In the genomic region with DNA sequence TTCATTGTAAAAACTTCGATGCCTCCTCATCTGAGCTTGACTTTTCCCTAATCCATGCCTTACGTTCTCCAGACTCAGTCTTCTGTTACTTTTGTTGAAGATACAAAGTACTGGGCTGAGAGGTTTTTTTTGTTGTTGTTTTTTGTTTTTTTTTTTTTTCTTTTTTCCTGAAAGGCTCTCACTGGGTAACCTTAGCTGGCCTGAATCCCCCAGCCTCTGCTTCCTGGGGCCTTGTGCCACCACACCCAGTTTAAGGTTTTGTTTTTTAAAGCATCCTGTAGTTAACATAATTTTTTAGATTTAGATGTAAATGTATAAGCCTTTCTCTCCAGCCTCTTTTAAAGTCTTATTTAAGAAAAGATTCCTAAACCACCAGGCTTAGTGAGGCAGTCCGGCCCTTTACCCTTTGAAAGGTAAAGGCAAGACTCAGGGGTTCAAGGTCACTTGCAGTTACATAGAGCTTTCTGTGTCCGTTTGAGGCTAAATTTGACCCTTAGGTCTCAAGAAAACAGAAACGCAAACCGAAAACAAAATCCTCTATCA, we compare ENCODE assay signal across 11 mouse cellular contexts. TPM values are rescaled to one million over a fixed set of nuclear protein-coding genes. Genes with fewer than 3 reads are reported as not detected.
A peak's percentile ranks its signal among the peaks of the same experiment; 100 is the strongest.
DNase-seq lines count a peak whose midpoint lies in the region; ATAC-seq and TF ChIP-seq lines count a peak whose summit lies in the region.
"Had no signal": no experiment of that assay in that cellular context is flagged by ENCODE, and none has a peak within 500 bp of the region (broad histone marks: within the 10 kb centered on the region; RNA-seq: fewer than 3 reads in every experiment).

No protein-coding gene starts in this region.

- H3K27ac ChIP-seq in heart, embryonic 15.5 days: peak overlapping the region; percentile 52; the same call in 1 of the 2 replicates
- H3K27ac ChIP-seq in liver, postnatal 0 days (ENCODE audit: low read depth): no peak overlapping the region
- H3K27ac ChIP-seq in liver, embryonic 11.5 days (ENCODE audit: low read depth, low read length): no peak overlapping the region
- no peak overlapping the region for H3K27ac ChIP-seq in embryonic facial prominence, embryonic 13.5 days
- H3K27ac ChIP-seq in neural tube, embryonic 15.5 days (replicated peaks): 0 out of 2 replicates have a peak overlapping the region, but pooled peaks have one; percentile 18
- H3K27ac ChIP-seq: liver, embryonic 15.5 days had no signal

- TF ChIP-seq EP300 in liver, postnatal 0 days (IDR thresholded peaks at IDR 0.05; ENCODE audit: low read depth): no peak

- H3K9me3 ChIP-seq in heart, embryonic 15.5 days (replicated peaks): no peaks in the 10 kb centered on the region
- no peaks in the 10 kb centered on the region for H3K9me3 ChIP-seq in liver, postnatal 0 days (ENCODE audit: low read length)
- no peaks in the 10 kb centered on the region for H3K9me3 ChIP-seq in liver, embryonic 11.5 days (ENCODE audit: control insufficient read depth, low read length)
- H3K9me3 ChIP-seq in embryonic facial prominence, embryonic 13.5 days: no peaks in the 10 kb centered on the region
- no peaks in the 10 kb centered on the region for H3K9me3 ChIP-seq in neural tube, embryonic 15.5 days (replicated peaks)
- H3K9me3 ChIP-seq: heart, embryonic 12.5 days; liver, embryonic 15.5 days had no signal

- WGBS in heart, embryonic 15.5 days: 48% methylated on average over 6 of the region's 6 CpGs
- 55% methylated on average over 6 of the region's 6 CpGs for WGBS in liver, postnatal 0 days (ENCODE audit: insufficient replicate concordance)
- 60% methylated on average over 6 of the region's 6 CpGs for WGBS in liver, embryonic 11.5 days
- WGBS in embryonic facial prominence, embryonic 13.5 days: 41% methylated on average over 6 of the region's 6 CpGs
- WGBS in neural tube, embryonic 15.5 days: 45% methylated on average over 6 of the region's 6 CpGs

- H3K4me2 ChIP-seq in heart, embryonic 15.5 days: no peak overlapping the region
- H3K4me2 ChIP-seq in liver, postnatal 0 days (ENCODE audit: low read depth, low read length): peak overlapping the region; percentile 58; the same call in 1 of the 2 replicates
- no peak overlapping the region for H3K4me2 ChIP-seq in liver, embryonic 11.5 days
- H3K4me2 ChIP-seq in embryonic facial prominence, embryonic 13.5 days: 0 out of 2 replicates have a peak overlapping the region, but pooled peaks have one; percentile 56
- H3K4me2 ChIP-seq in neural tube, embryonic 15.5 days: no peak overlapping the region

- TF ChIP-seq CTCF in liver, postnatal 0 days (IDR thresholded peaks at IDR 0.05; ENCODE audit: low read depth): no peak

- intact Hi-C loops in heart, postnatal 25 days (cut with DNase I): no loop called here

- no peak for DNase-seq in heart, postnatal 25 days (ENCODE audit: low spot score)
- no peak for DNase-seq in liver, postnatal 0 days
- no peak for DNase-seq in liver, embryonic 11.5 days (ENCODE audit: low spot score)
- no peak for DNase-seq in thymus, postnatal 36 days
- DNase-seq: thymus, postnatal 25 days had no signal

- H3K4me1 ChIP-seq in heart, embryonic 15.5 days (replicated peaks): peaks cover 4% of the 10 kb centered on the region; the same call in 1 of the 2 replicates
- peaks cover 3% of the 10 kb centered on the region; the same call in 1 of the 2 replicates for H3K4me1 ChIP-seq in liver, postnatal 0 days (ENCODE audit: insufficient read depth)
- H3K4me1 ChIP-seq in liver, embryonic 11.5 days (replicated peaks; ENCODE audit: control insufficient read depth, insufficient read depth, low read length): no peaks in the 10 kb centered on the region
- H3K4me1 ChIP-seq in embryonic facial prominence, embryonic 13.5 days: peaks cover 6% of the 10 kb centered on the region
- H3K4me1 ChIP-seq in neural tube, embryonic 15.5 days: 0 out of 2 replicates have a peak, but pooled peaks cover 6% of the 10 kb centered on the region
- H3K4me1 ChIP-seq: heart, embryonic 12.5 days had no signal

- ATAC-seq in heart, embryonic 15.5 days (replicated peaks; ENCODE audit: insufficient number of reproducible peaks, insufficient read depth, low FRiP score, low read depth): no peak
- ATAC-seq in liver, postnatal 0 days: no peak
- no peak for ATAC-seq in liver, embryonic 11.5 days (replicated peaks; ENCODE audit: low FRiP score)
- no peak for ATAC-seq in embryonic facial prominence, embryonic 13.5 days (ENCODE audit: insufficient number of reproducible peaks, insufficient read depth, low FRiP score, low TSS enrichment, low read depth)
- ATAC-seq in neural tube, embryonic 15.5 days (ENCODE audit: low FRiP score): no peak
- ATAC-seq: CD4-positive, CD25-positive, alpha-beta regulatory T cell, adult 4 months had no signal

- no peak overlapping the region for H3K4me3 ChIP-seq in heart, embryonic 15.5 days
- no peak overlapping the region for H3K4me3 ChIP-seq in liver, postnatal 0 days (ENCODE audit: low read depth, low read length)
- H3K4me3 ChIP-seq in liver, embryonic 11.5 days (ENCODE audit: low read depth, low read length): no peak overlapping the region
- H3K4me3 ChIP-seq in embryonic facial prominence, embryonic 13.5 days: no peak overlapping the region
- H3K4me3 ChIP-seq in neural tube, embryonic 15.5 days (replicated peaks): no peak overlapping the region
- H3K4me3 ChIP-seq: liver, embryonic 15.5 days had no signal

- H3K27me3 ChIP-seq in heart, embryonic 15.5 days: peaks cover 4% of the 10 kb centered on the region; the same call in 1 of the 2 replicates
- H3K27me3 ChIP-seq in liver, postnatal 0 days (ENCODE audit: insufficient read depth, low read length): no peaks in the 10 kb centered on the region
- H3K27me3 ChIP-seq in liver, embryonic 11.5 days (replicated peaks; ENCODE audit: control insufficient read depth, insufficient read depth, low read length): peaks cover 3% of the 10 kb centered on the region
- peaks cover 14% of the 10 kb centered on the region for H3K27me3 ChIP-seq in embryonic facial prominence, embryonic 13.5 days
- no peaks in the 10 kb centered on the region for H3K27me3 ChIP-seq in neural tube, embryonic 15.5 days (replicated peaks)
- H3K27me3 ChIP-seq: liver, embryonic 15.5 days had no signal

- no peak overlapping the region for H3K9ac ChIP-seq in heart, embryonic 15.5 days
- H3K9ac ChIP-seq in liver, postnatal 0 days (replicated peaks): no peak overlapping the region
- no peak overlapping the region for H3K9ac ChIP-seq in liver, embryonic 11.5 days (ENCODE audit: low read depth, low read length)
- H3K9ac ChIP-seq in embryonic facial prominence, embryonic 13.5 days: no peak overlapping the region
- H3K9ac ChIP-seq in neural tube, embryonic 15.5 days (replicated peaks): no peak overlapping the region
- H3K9ac ChIP-seq: liver, embryonic 15.5 days had no signal

- H3K36me3 ChIP-seq in heart, embryonic 15.5 days: no peaks in the 10 kb centered on the region
- H3K36me3 ChIP-seq in liver, postnatal 0 days (replicated peaks; ENCODE audit: insufficient read depth, low read length): no peaks in the 10 kb centered on the region
- H3K36me3 ChIP-seq in liver, embryonic 11.5 days (ENCODE audit: control insufficient read depth, insufficient read depth, low read length): no peaks in the 10 kb centered on the region
- no peaks in the 10 kb centered on the region for H3K36me3 ChIP-seq in embryonic facial prominence, embryonic 13.5 days
- H3K36me3 ChIP-seq in neural tube, embryonic 15.5 days: no peaks in the 10 kb centered on the region
- H3K36me3 ChIP-seq: heart, embryonic 12.5 days; liver, embryonic 15.5 days had no signal

RNA-seq across cellular contexts. Expression of a gene that starts 24.3 kb away (rescaled TPM):
- 17.2 and 20.2 TPM in 2 replicates for polyA plus RNA-seq in heart, embryonic 15.5 days (2015; fragmentation: Nextera tagmentation; extraction: Ambion mirVana)
- 100 to 1,000 TPM; 137 to 155 TPM for total RNA-seq in heart, postnatal 25 days (2021)
- polyA plus RNA-seq in liver, postnatal 0 days (2015; fragmentation: Nextera tagmentation; extraction: Ambion mirVana): 8.4 and 10.8 TPM in 2 replicates
- polyA plus RNA-seq in liver, embryonic 11.5 days (2014; fragmentation: Nextera tagmentation; extraction: Ambion mirVana): 34.6 and 39.1 TPM in 2 replicates
- polyA plus RNA-seq in embryonic facial prominence, embryonic 13.5 days (2015; fragmentation: Nextera tagmentation; extraction: Ambion mirVana): 28.8 and 31.7 TPM in 2 replicates
- 25.8 and 27.3 TPM in 2 replicates for polyA plus RNA-seq in neural tube, embryonic 15.5 days (2015; fragmentation: Nextera tagmentation; extraction: Ambion mirVana)

Comparison
In these comparisons a context has a peak if more than half of its experiments do, and no peak if none do; other contexts are left out.
1. H3K4me2 ChIP-seq: peak in liver, postnatal 0 days (single experiment) and embryonic facial prominence, embryonic 13.5 days (single experiment); none in heart, embryonic 15.5 days (single experiment), liver, embryonic 11.5 days (single experiment) and neural tube, embryonic 15.5 days (single experiment).
2. H3K27ac ChIP-seq: peak in heart, embryonic 15.5 days (single experiment) and neural tube, embryonic 15.5 days (single experiment); none in liver, postnatal 0 days (single experiment), liver, embryonic 11.5 days (single experiment) and embryonic facial prominence, embryonic 13.5 days (single experiment).